Mouse (Mus musculus): ENCODE results near the gene Lrch1.

Lrch1 gene

DNA sequence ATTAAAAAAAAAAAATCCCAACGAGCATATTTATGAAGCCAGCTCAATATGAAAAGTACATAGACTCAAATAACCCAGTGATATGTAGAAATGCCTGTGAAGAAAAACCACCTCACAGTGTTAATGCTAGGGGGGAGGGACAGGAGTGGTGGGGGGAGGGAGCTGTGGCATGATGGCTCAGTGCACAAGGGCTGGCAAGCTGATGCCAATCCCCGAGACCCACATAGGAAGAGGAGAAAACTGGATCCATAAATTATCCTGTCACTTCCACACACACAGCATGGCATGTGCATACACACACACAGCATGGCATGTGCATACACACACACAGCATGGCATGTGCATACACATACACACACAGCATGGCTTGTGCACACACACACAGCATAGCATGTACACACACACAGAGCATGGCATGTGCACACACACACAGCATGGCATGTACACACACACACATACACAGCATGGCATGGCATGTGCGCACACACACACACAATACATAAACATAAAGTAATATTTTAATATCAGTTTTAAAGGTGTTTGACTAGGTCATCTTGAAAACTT lies 54.5 kb downstream of the Lrch1 start:
- DNase-seq (ENCODE audit: low spot score) = no peak

DNA sequence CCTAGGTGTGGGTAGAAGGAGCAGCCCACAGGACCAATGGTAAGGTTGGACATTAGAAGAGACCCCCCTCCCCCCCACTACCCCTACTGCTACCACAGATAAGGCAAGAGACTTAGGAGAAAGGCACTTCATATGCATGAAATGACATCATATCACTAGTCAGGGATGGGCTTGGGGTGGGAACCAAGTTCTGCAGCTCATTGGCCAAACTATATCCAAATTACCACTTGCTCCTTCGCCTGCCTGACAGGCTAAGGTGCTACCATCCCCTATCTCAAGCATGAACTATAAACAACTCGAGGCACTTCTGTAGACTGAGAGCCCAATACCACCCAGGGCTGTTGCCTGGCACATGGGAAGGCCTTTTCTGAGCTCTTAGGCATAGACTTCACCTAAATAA lies 58.4 kb downstream of the Lrch1 start:
- no peak for DNase-seq (ENCODE audit: low spot score)

DNA sequence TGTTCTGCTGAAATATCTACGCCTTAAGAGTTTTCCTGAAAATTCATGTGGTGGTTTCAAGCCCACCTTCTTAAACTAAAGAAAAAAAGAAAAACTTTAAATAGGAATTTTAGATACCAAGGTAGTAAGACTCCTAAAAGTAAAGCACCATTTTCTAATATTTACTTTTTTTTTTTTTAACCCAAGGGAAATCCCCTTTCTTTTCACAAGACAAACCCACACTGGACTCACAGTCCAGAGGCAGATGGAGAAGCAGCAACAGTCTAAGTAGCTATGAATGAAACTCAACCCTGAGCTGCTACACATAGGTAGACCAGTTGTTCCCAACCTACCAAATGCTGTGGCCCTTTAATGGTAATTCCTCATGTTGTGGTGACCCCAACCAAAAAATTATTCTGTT lies 59.6 kb downstream of the Lrch1 start:
- no peak for DNase-seq (ENCODE audit: low spot score)

DNA sequence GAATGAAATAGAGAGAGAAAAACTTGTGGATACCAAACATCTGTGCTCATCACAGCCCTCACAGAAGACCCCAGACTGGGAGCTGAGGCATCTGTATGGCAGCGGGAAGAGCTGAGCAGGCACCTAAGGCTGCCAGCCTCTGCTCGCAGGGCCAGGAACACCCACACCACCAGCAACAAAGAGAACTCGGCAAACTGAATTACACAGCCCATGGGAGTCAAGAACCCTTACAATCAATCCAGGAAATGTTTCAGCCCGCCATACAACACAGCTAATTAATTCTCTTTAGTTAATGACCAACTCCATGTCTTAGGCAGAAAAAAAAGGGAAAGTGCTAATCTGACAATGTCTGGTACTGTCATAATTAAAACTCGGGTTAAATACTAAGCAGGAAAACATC lies 61.2 kb downstream of the Lrch1 start:
- DNase-seq (ENCODE audit: low spot score) = no peak

DNA sequence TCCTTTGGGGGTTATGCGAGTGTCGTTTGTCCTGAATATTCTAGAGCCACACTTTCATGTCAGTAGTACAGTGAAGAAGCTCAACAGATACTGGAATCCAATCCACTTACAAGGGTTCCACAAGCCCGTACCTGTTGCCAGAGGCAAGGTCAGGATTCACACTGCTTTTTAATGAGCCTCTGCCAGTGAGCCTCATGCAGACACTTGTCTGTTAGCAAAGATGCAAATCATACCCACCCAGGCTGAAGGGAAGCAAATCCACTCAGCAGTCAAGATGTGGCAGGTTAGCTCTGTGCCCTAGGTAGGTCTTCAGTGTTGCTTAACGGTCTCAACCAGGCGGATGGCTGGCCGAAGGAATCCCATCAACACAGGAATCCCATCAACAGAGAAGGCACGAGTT lies 62.8 kb downstream of the Lrch1 start:
- no peak for DNase-seq (ENCODE audit: low spot score)

DNA sequence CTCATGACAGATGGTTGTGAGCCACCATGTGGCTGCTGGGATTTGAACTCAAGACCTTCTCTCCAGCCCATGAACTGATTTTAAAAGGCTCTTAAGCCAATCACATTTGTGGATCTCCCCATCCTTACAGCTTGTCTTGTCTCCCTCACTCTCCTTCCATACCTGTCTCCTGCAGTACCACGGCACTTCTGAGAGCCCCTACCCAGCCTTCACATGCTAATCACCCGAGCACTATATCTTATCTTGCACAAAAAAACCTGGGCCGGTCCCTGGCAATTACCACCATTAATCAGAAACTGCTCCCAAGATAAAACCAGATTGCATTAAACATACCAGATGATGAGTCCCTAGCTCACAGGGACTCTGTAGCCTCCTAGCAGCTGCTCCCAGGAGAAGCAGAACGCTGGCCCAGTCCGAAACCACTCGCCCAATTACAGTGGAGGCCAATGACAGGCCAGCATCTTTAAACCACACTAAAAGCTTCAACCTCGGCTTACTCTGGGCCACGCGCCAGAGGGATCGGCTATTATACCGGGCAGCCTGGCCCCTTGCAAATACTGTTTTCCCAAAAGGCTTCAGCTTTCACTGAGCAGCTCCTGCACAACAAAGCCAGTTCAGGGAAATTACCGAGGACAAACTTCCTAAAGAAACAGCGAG lies 63.5 kb downstream of the Lrch1 start:
- peak; percentile 64 for DNase-seq (ENCODE audit: low spot score)

DNA sequence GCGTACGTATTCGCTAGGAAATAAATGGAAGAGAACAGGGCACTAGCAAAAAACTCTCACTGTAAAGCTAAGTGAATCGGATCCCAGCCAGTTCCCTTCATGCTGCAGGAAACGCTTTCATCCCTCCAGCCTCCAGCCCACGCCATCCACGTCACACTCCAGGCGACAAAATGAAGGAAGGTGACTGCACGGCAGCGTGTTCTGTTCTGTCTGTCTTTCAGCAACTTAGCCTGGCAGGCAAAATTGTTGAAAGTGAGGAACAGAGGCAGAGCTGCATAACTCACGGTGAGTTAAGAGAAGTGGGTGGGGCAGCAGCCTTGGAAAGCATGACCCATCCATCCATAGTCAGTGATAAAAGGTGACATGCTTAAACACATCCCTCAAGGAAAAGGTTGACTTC lies 64.5 kb downstream of the Lrch1 start:
- no peak for DNase-seq (ENCODE audit: low spot score)

DNA sequence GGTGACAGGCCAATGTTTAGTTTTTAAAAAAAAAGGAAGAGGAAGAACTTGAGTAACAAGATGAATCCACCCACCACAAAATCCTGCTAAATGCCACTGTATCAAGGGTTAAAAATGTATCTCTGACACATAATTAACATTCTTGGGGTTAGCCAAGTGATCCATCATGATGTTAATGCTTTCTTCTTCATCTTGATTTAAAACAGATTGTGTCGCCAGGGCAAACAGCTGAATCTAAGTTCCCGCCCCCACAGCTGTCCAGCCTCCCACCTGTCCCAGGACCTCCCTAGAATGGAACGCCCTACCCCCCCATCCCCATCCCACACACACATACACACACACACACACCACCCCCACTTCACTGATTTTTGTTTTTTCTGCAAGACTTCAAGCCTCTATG lies 64.9 kb downstream of the Lrch1 start:
- DNase-seq (ENCODE audit: low spot score) = no peak

DNA sequence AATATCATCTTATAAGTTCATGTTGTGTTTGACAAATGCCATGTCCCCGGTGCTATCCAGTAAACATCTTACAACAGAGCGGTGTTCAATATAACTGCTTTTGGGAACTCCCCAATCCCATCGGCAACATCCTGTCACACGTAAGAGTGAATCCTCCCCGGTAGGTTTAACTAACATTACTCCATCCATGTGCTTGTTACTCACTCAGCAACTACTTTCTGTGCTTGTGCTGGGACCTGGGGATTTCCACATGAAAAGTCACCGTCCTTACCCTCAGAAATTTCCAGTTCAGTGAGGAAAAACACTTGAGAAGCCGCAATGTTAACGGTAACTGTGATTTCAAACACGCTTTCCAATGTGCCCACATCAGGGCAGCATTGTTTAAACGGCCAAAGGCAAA lies 66.8 kb downstream of the Lrch1 start:
- no peak for DNase-seq (ENCODE audit: low spot score)

DNA sequence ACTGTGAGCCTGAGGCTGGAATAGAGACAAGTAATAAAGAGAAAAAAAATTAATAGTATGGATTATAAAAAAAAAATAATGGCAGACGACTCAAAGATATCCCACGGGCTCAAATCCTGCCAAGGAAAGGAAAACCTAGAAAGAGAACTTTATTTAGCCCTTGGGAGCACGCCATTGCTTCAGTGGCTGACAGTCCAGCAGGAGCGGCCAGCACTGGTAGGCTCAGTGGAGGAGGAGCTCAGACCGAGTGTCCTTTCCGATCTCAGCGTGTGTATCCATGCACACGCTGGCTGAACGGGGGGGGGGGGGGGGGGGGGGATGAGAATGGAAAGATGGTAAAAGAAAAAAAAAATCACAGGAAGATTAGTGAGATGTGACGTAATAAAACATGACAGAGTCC lies 68.2 kb downstream of the Lrch1 start:
- no peak for DNase-seq (ENCODE audit: low spot score)

DNA sequence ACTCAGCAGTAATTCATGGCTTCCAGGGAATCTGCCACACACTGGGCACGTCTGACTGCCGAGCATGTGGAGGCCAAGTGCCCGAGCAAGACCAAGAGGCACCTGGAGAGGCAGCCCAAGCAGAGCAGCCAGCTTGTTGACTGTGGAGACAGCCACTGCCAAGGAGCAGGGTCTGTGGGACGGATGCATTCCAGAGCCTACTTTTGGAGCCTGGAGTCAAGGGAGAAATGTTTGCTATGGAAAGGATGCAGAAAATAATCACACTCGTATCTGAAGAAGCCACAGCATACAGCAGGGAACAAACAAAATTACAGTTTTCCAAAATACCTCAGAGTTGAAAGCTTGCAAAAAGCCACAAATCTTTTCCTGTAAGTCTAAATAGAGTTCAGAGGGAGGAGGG lies 70.4 kb downstream of the Lrch1 start:
- no peak for DNase-seq (ENCODE audit: low spot score)

DNA sequence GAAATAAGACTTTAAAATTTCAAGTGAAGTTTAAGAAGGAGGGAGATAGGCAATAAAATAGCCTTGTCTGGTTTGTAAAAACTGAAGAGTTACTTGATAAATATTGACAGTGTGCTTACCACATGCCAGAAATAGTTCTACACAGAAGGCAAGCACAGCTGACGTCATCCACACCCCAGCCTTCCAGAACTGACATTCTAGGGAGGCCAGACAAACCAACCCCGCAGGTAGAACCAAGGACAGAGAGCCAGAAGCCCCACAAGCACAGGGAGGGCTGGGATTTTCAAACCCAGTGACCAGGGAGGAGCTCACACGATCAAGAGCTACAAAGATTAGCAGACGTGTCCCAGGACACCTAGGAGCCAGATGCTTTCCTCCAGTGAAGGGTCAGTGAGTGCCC lies 76.5 kb downstream of the Lrch1 start:
- DNase-seq (ENCODE audit: low spot score) = no peak

DNA sequence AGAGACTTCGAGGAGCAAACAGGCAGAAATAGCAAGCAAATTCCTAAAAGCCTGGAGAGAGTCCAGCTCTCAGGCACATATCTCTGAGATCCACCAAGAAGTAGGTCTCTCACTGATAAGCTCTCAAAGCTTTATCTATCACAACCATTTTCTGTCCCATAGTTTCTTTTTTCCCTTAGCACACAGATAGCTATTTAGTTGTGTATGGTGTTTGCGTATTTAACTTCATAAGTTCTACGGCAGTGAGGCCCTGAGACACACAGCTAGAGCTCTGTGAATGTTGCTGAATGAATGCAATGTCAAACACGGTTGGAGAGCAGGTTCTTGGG lies 78.8 kb downstream of the Lrch1 start:
- no peak for DNase-seq (ENCODE audit: low spot score)

DNA sequence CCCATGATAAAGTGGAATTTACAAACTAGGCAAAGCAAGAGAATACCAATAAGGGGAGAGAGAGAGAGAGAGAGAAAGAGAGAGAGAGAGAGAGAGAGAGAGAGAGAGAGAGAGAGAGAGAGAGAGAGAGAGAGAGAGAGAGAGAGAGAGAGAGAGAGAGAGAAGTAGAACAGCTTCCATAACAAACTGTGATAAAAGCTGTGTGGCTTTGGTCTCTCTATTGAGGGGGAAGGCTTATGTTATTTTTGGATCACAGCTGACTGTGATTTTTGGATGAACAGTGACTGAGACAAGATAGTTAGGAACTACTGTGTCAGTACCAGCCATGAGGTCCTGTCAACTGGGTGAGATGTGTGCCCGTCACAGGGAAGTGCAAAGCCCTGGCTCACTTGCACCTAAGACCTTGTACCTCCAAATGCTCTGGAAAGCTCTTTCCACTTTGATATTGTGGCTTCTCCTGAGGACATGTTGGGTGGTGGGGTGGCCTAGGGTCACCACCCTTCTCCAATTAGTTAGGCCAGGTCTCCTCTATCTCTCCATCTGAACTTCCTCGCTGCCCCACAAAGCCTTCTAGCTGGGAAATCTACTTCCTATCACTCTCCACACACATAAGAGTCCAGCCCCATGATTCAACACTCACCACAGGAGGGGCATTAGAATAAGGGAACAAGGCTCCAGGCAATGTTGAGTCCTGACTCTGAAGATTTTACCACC lies 79.3 kb downstream of the Lrch1 start:
- no peak for DNase-seq (ENCODE audit: low spot score)

DNA sequence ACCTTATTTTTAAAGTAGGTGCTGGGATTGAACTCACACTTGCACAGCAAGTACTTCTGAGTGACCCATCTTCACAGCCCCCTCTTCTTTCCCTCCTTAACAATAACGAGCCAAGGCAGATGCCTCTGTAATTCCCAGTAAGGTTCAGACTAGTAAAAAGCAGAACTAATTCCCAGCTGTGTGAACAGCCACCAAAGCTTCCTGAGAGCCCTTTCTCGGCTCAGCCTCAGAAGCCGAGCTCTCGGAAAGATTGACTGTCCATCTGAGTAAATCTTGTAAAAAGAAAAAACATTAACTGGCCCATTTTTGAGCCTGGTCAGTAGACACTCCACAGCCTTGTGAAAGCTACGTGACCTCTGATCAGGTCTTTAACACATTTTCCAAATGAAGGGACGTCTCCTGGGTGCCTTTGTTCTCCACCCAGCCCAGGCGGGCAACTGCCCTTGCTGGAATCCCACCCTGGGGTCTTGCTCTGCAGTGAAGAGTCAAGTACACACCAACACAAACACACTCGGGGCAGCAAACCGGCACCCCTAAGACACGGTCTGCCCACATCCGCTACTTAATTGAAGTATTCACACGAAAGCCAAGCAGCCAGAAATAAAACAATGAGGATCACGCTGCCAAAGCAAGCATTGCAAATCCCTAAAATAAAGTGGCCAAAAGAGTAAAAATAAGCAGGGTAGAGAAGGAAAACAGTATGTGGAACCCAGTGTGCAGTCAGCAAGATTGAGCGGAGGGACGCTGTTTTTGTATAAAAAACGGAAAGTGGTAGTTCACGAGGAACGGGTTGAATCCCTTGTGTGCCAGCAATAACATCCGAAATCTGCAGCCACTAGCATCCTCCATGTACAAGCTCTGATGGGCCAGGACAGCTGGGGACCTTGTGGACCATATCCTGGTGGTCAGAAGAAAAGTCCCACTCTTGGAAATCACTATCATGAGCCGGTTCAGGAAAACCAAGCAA lies 80.3 kb downstream of the Lrch1 start:
- no peak for DNase-seq (ENCODE audit: low spot score)

DNA sequence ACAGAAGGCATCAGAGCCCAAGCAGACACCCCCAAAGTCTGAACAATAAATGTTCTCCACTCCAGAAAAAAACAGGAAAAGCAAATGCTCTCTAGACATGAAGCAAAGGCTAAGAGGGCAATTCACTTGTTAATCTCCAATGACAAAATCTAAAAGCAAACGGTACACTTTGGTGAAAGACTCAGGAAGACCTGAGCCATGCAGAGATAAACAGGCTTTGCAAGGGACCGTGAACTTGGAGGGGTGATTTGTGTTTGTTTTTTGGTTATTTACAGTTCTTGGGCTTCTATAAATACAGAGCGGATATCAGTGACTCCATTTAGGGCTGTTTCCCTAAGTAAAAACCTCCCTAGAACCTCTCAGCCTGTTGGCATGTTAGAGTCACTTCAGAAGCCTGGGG lies 81.9 kb downstream of the Lrch1 start:
- no peak for DNase-seq (ENCODE audit: low spot score)

DNA sequence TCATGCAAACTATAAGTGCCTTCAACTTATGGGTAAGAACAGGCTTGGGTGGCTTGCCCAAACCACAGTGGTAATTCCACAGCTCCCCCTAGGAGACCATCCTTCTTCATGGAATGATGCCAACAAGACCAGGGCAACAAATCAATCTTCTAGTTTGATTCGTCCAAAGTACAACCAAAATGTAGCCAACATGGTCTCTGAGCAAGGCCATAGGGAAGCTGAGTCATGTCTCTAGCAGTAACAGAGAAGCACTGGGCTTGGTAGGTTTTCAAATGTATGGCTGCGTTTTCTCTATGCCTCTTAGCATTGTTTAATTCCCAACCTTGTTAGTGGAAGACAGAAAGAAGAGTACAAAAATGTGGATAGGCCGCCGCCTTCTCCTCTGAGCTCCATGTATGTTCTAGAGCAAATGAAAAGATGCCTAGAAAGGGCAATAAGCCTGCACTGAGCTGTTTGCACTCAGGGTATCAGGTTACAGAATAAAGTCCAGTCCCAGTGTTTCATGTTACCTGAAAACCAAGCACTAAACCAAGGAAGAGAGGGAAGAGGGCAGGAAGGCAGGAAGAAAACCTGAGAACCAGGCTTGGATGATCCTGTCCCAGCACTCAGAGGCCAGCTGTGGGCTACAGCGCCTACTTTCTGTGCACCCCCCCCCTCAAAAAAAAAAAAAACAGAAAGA lies 82.7 kb downstream of the Lrch1 start:
- no peak for DNase-seq (ENCODE audit: low spot score)

DNA sequence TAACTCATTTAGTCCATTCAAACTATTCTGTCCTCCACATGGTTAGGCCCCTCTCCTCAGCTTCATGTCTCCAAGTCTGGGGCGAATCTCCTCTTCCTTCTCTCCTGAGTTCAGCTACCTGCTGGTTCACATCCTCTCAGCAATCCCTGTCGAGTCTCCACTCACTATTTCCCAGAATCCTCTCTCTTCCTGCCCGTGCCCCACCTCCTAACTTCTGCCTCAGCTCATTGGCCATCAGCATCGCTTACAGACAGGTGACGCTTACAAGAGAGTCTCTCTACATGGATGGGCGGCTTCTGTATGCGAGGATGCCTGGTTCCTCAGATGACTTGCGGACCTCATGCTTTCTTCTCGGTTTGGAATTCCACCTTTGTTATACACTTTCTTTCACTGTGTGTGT lies 86.2 kb downstream of the Lrch1 start:
- DNase-seq (ENCODE audit: low spot score) = no peak

DNA sequence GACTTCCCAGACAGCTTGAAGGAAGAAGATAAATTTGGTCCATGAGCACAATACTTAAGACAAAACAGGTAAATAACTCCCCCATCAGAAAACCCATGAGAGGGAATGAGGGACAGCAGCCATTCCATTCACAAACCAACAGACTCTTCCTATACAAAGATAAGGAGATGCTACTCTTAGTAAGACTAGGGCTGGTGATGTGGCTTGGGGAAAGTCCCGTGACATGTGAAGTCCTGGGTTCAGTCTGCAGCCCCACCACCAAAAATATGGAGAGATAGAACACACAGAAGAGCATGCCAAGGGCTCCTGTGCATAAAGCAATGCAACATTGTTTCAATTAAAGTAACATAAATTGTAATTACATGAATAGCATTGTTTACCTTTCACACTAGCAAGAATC lies 88.5 kb downstream of the Lrch1 start:
- no peak for DNase-seq (ENCODE audit: low spot score)

DNA sequence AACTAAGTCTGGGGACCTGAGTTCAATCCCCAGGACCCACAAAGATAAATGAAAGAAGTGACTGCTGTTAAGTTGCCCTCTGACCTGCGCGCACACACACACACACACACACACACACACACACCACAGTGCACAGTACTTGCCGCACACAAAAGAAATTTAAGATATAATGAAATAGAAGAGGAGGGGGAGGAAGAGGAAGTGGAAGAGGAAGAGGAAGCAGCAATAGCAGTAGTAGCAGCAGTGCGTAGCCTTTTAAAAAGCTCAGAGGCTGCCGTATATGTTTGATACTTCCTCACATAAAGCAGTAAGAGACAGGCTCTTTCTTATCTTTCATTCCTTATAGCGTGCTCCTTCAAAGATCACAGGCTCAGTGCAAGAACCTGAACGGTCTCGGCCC lies 92.2 kb downstream of the Lrch1 start:
- no peak for DNase-seq (ENCODE audit: low spot score)

DNA sequence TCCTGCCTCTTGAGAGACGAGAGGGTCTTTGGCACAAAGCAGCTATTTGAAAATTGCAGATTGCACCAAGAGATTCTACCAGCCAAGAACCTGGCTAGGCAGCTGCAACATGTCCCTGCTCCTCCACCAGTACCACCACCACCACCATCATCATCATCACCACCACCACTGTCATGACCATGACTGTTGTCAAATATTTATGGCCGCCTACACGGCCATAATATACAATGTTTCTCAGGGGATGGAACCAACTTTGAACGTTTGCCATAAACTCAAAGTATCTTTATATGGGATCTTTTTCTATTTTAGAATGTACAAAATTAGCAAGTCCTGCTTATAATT lies 93.9 kb downstream of the Lrch1 start:
- DNase-seq (ENCODE audit: low spot score) = no peak

Measured in ovary, adult 18-20 months (tissue).